Mouse (Mus musculus) midbrain, postnatal 0 days (tissue): ENCODE measurements around the gene Nus1. TPM values are rescaled to one million over a fixed set of nuclear protein-coding genes. Genes with fewer than 3 reads are reported as not detected.
A peak's percentile ranks its signal among the peaks of the same experiment; 100 is the strongest.

Experiments
- ATAC-seq: fragments of 200-750 bp; cut with Nextera tagmentation; 2 replicates; pipeline ENCODE4 v1.8.0; 2017; ENCODE audit warnings: moderate number of reproducible peaks, mild to moderate bottlenecking, moderate TSS enrichment, moderate library complexity; ENCODE audit not compliant: low FRiP score
- DNase-seq: peaks from one replicate; pipeline ENCODE4 v3.0.0-alpha.2; 2015; ENCODE audit warnings: low spot score
- H3K27ac ChIP-seq: fragments of 300-500 bp; sonication (generic); 2 replicates; pipeline ENCODE4 v1.5.1; 2014; ENCODE audit warnings: low read depth, mild to moderate bottlenecking, low read length, mixed read lengths
- H3K27me3 ChIP-seq: fragments of 300-500 bp; sonication (generic); 2 replicates; pipeline ENCODE4 v1.6.1; 2014; ENCODE audit warnings: low read length, control low read depth, mixed read lengths; ENCODE audit not compliant: insufficient read depth
- H3K36me3 ChIP-seq: fragments of 300-500 bp; sonication (generic); 2 replicates; pipeline ENCODE4 v1.6.1; 2014; ENCODE audit warnings: low read length, control low read depth, mixed read lengths; ENCODE audit not compliant: insufficient read depth
- H3K4me1 ChIP-seq: fragments of 300-500 bp; sonication (generic); 2 replicates; pipeline ENCODE4 v1.6.1; 2014; ENCODE audit warnings: mild to moderate bottlenecking, control low read depth, antibody characterized with exemption, low read length, mixed read lengths; ENCODE audit not compliant: insufficient read depth
- H3K4me2 ChIP-seq: fragments of 300-500 bp; sonication (generic); 2 replicates; pipeline ENCODE4 v1.6.1; 2014; ENCODE audit warnings: low read depth, mild to moderate bottlenecking, low read length, mixed read lengths; ENCODE audit not compliant: poor library complexity, severe bottlenecking
- H3K4me3 ChIP-seq: fragments of 300-500 bp; sonication (generic); 2 replicates; pipeline ENCODE4 v1.5.1; 2014; ENCODE audit warnings: low read depth, mild to moderate bottlenecking, low read length, moderate library complexity
- H3K9ac ChIP-seq: fragments of 300-500 bp; sonication (generic); replicated peaks from 2 replicates; pipeline ENCODE4 v1.6.1; 2014; ENCODE audit warnings: mild to moderate bottlenecking, low read length, moderate library complexity, mixed read lengths; ENCODE audit not compliant: poor library complexity, severe bottlenecking
- H3K9me3 ChIP-seq: fragments of 300-500 bp; sonication (generic); 2 replicates; pipeline ENCODE4 v1.6.1; 2016; ENCODE audit warnings: low read length, control low read depth
- CTCF ChIP-seq: IDR thresholded peaks from 2 replicates; pipeline ENCODE4 v1.5.1; 2016; ENCODE audit warnings: antibody characterized with exemption, mild to moderate bottlenecking
- WGBS: fragments of 180-500 bp; shearing (Covaris S2); extraction: QIAGEN DNeasy Blood & Tissue Kit; methylation state at CpG from one replicate; pipeline ENCODE4 v1.1.7; 2014; 5-methylcytosine and 5-hydroxymethylcytosine counted together
- polyA plus RNA-seq: library from polyadenylated mRNA; unstranded; fragments of >200 nt; fragmentation: Nextera tagmentation; extraction: Ambion mirVana; gene quantifications from 2 replicates; pipeline ENCODE4 v1.2.1, GENCODE M21; 2015
- total RNA-seq: library from RNA; depleted of rRNA; stranded (reverse); fragments of >200 nt; gene quantifications from 2 replicates; pipeline ENCODE4 v1.2.3, GENCODE M21; 2014; rRNA removed

Nus1 gene
- total RNA-seq, result 24.5 and 30.7 TPM in 2 replicates
- polyA plus RNA-seq, result 18.4 and 21.3 TPM in 2 replicates

- Histone ChIP-seq H3K36me3 (no peaks in the 10 kb centered on the region), H3K4me1 (peaks cover 10% of the 10 kb centered on the region; the same call in 1 of the 2 replicates), H3K27me3 (no peaks in the 10 kb centered on the region), H3K4me3 (peak within 1 kb of the TSS; percentile 97), H3K9ac (peak within 1 kb of the TSS; percentile 84), H3K4me2 (peak within 1 kb of the TSS; percentile 73), H3K27ac (peak within 1 kb of the TSS; percentile 96), H3K9me3 (no peaks in the 10 kb centered on the region)
- peak; percentile 94 for TF ChIP-seq CTCF
- ATAC-seq, result peak; percentile 99
- DNase-seq, result peak; percentile 99
- under 1% methylated on average over 58 of the region's 79 CpGs for WGBS
Observed at GRCm38 (mm10) chr10:52417299-52417997, at the start of gene Nus1. Nus1 (plus strand) TSS chr10:52417547.

DNA sequence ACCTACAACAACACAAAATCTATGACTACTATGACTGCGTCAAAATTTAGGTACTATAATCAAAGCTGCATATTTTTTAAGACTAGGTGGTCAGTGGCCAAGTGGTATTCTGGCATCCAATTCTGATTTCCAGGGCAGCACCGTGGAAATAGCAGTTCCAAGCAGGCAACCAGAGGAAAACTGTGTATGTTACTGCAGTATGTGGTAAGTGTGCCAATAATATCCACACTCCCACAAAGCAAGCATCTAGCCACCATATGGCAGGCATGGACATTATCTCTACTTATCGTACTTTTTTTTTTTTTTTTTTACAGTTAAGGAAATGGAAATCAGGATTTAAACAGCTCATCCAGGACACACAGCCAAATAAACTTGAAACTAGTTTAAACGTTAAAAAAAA, 49.0 kb upstream of the Nus1 start:
- no peaks in the 10 kb centered on the region for H3K27me3 ChIP-seq
- no peak overlapping the region for H3K27ac ChIP-seq
- TF ChIP-seq CTCF, result no peak
- no peaks in the 10 kb centered on the region for H3K36me3 ChIP-seq
- DNase-seq (no peak), ATAC-seq (no peak)
- H3K4me1 ChIP-seq, result no peaks in the 10 kb centered on the region
- H3K4me3 ChIP-seq, result no peak overlapping the region
- H3K9me3 ChIP-seq, result no peaks in the 10 kb centered on the region
- no peak overlapping the region for H3K4me2 ChIP-seq
- no peak overlapping the region for H3K9ac ChIP-seq
- WGBS, result 96% methylated on average over 4 of the region's 4 CpGs

GRCm38 (mm10) chr10:52373834-52374233, 43.5 kb upstream of the Nus1 start:
- 78% methylated on average over 4 of the region's 4 CpGs for WGBS
- no peak overlapping the region for H3K9ac ChIP-seq
- H3K4me1 ChIP-seq, result no peaks in the 10 kb centered on the region
- ATAC-seq (no peak), DNase-seq (no peak)
- no peaks in the 10 kb centered on the region for H3K27me3 ChIP-seq
- no peaks in the 10 kb centered on the region for H3K36me3 ChIP-seq
- no peak for TF ChIP-seq CTCF
- H3K9me3 ChIP-seq, result no peaks in the 10 kb centered on the region
- H3K4me3 ChIP-seq, result no peak overlapping the region
- H3K27ac ChIP-seq, result no peak overlapping the region
- H3K4me2 ChIP-seq, result no peak overlapping the region

DNA sequence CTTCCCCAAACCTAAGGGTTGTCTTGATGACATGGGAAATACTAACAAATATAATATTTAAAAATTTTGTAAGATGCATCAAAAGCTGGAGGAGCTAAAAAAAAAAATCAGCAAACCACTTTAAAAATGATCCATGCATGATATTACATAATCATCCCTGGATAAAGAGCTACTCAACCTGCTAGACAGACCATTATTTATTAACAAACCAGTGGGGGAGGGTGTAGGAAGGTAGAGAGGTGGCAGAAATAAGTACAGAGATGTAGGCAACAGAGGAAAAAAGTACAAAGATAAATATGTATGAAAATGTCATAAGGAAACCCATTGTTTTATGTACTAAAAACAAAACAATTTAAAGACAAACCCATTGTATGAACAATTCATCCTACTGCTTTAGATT, 42.7 kb upstream of the Nus1 start:
- Histone ChIP-seq H3K27me3 (no peaks in the 10 kb centered on the region), H3K4me3 (no peak overlapping the region), H3K9ac (no peak overlapping the region), H3K9me3 (no peaks in the 10 kb centered on the region), H3K36me3 (no peaks in the 10 kb centered on the region), H3K4me1 (no peaks in the 10 kb centered on the region), H3K4me2 (no peak overlapping the region), H3K27ac (no peak overlapping the region)
- no peak for DNase-seq
- ATAC-seq, result no peak
- TF ChIP-seq CTCF, result no peak

GRCm38 (mm10) chr10:52376422-52376821, 40.9 kb upstream of the Nus1 start:
- no peaks in the 10 kb centered on the region for H3K36me3 ChIP-seq
- DNase-seq, result no peak
- H3K4me1 ChIP-seq, result no peaks in the 10 kb centered on the region
- 96% methylated on average over 2 of the region's 2 CpGs for WGBS
- H3K4me2 ChIP-seq, result no peak overlapping the region
- H3K27me3 ChIP-seq, result no peaks in the 10 kb centered on the region
- H3K9me3 ChIP-seq, result no peaks in the 10 kb centered on the region
- no peak for ATAC-seq
- no peak overlapping the region for H3K9ac ChIP-seq
- no peak overlapping the region for H3K4me3 ChIP-seq
- no peak overlapping the region for H3K27ac ChIP-seq
- TF ChIP-seq CTCF, result no peak

GRCm38 (mm10) chr10:52377813-52378212, 39.5 kb upstream of the Nus1 start:
- H3K36me3 ChIP-seq, result no peaks in the 10 kb centered on the region
- no peak overlapping the region for H3K4me3 ChIP-seq
- H3K9ac ChIP-seq, result no peak overlapping the region
- 89% methylated on average over 2 of the region's 2 CpGs for WGBS
- no peaks in the 10 kb centered on the region for H3K4me1 ChIP-seq
- DNase-seq (no peak), ATAC-seq (no peak)
- no peak overlapping the region for H3K27ac ChIP-seq
- H3K27me3 ChIP-seq, result no peaks in the 10 kb centered on the region
- no peaks in the 10 kb centered on the region for H3K9me3 ChIP-seq
- H3K4me2 ChIP-seq, result no peak overlapping the region
- TF ChIP-seq CTCF, result no peak
